Mouse (Mus musculus): ENCODE measurements around the gene Sytl1. TPM values are rescaled to one million over a fixed set of nuclear protein-coding genes. Genes with fewer than 3 reads are reported as not detected.

Gene Sytl1
- polyA plus RNA-seq, 1 experiment from 2014 or later: 0.80 TPM

- peak within 1 kb of the TSS; percentile 76 for H3K4me2 ChIP-seq
- no peaks in the 10 kb centered on the region for H3K9me3 ChIP-seq
- WGBS: under 1% methylated on average over 73 of the region's 73 CpGs
- ATAC-seq (ENCODE audit: low FRiP score): peak; percentile 93
- H3K27me3 ChIP-seq: no peaks in the 10 kb centered on the region
- H3K4me1 ChIP-seq: peaks cover 26% of the 10 kb centered on the region
- H3K36me3 ChIP-seq (replicated peaks): peaks cover 10% of the 10 kb centered on the region; the same call in 1 of the 2 replicates
- peak within 1 kb of the TSS; percentile 84 for H3K4me3 ChIP-seq (replicated peaks)
- H3K9ac ChIP-seq: peak within 1 kb of the TSS; percentile 86
- peak within 1 kb of the TSS; percentile 90 for H3K27ac ChIP-seq
Observed at GRCm38 (mm10) chr4:133277104-133278026, 14.5 kb upstream of the Sytl1 start, which contains the start of gene Tmem222. TSS of gene Tmem222 (minus strand) at chr4:133277792.

- Histone ChIP-seq H3K4me3 (replicated peaks) (no peak overlapping the region), H3K4me1 (peaks cover 6% of the 10 kb centered on the region), H3K4me2 (no peak overlapping the region), H3K9me3 (no peaks in the 10 kb centered on the region), H3K27me3 (no peaks in the 10 kb centered on the region), H3K27ac (no peak overlapping the region), H3K36me3 (replicated peaks) (peaks cover 53% of the 10 kb centered on the region), H3K9ac (no peak overlapping the region)
- WGBS: 89% methylated on average over 9 of the region's 9 CpGs
- ATAC-seq (ENCODE audit: low FRiP score): no peak
Observed at GRCm38 (mm10) chr4:133270929-133271328, 8.0 kb upstream of the Sytl1 start.

GRCm38 (mm10) chr4:133269596-133269995, 6.7 kb upstream of the Sytl1 start:
- Histone ChIP-seq H3K4me3 (replicated peaks) (no peak overlapping the region), H3K9me3 (no peaks in the 10 kb centered on the region), H3K4me1 (no peaks in the 10 kb centered on the region), H3K4me2 (no peak overlapping the region), H3K36me3 (replicated peaks) (peaks cover 56% of the 10 kb centered on the region), H3K27me3 (no peaks in the 10 kb centered on the region), H3K27ac (no peak overlapping the region), H3K9ac (no peak overlapping the region)
- no peak for ATAC-seq (ENCODE audit: low FRiP score)
- 89% methylated on average over 3 of the region's 3 CpGs for WGBS

- WGBS: 99% methylated on average over 3 of the region's 3 CpGs
- Histone ChIP-seq H3K4me2 (no peak overlapping the region), H3K27ac (no peak overlapping the region), H3K9ac (no peak overlapping the region), H3K36me3 (replicated peaks) (peaks cover 62% of the 10 kb centered on the region), H3K9me3 (no peaks in the 10 kb centered on the region), H3K27me3 (no peaks in the 10 kb centered on the region), H3K4me3 (replicated peaks) (no peak overlapping the region), H3K4me1 (no peaks in the 10 kb centered on the region)
- ATAC-seq (ENCODE audit: low FRiP score): no peak
Observed at GRCm38 (mm10) chr4:133268931-133269330, 6.0 kb upstream of the Sytl1 start.

- H3K27me3 ChIP-seq: no peaks in the 10 kb centered on the region
- H3K4me2 ChIP-seq: no peak overlapping the region
- H3K9ac ChIP-seq: no peak overlapping the region
- H3K27ac ChIP-seq: no peak overlapping the region
- no peak overlapping the region for H3K4me3 ChIP-seq (replicated peaks)
- H3K36me3 ChIP-seq (replicated peaks): peaks cover 71% of the 10 kb centered on the region
- WGBS: 89% methylated on average over 12 of the region's 12 CpGs
- no peak for ATAC-seq (ENCODE audit: low FRiP score)
- H3K4me1 ChIP-seq: no peaks in the 10 kb centered on the region
- H3K9me3 ChIP-seq: no peaks in the 10 kb centered on the region
Observed at GRCm38 (mm10) chr4:133266248-133266880, 3.5 kb upstream of the Sytl1 start.

GRCm38 (mm10) chr4:133265759-133266158, 2.8 kb upstream of the Sytl1 start:
- no peak overlapping the region for H3K9ac ChIP-seq
- H3K27me3 ChIP-seq: no peaks in the 10 kb centered on the region
- H3K4me2 ChIP-seq: no peak overlapping the region
- 96% methylated on average over 4 of the region's 4 CpGs for WGBS
- H3K4me1 ChIP-seq: no peaks in the 10 kb centered on the region
- H3K36me3 ChIP-seq (replicated peaks): peaks cover 71% of the 10 kb centered on the region
- no peaks in the 10 kb centered on the region for H3K9me3 ChIP-seq
- no peak for ATAC-seq (ENCODE audit: low FRiP score)
- no peak overlapping the region for H3K27ac ChIP-seq
- no peak overlapping the region for H3K4me3 ChIP-seq (replicated peaks)

GRCm38 (mm10) chr4:133265297-133265696, 2.4 kb upstream of the Sytl1 start:
- no peaks in the 10 kb centered on the region for H3K4me1 ChIP-seq
- no peak for ATAC-seq (ENCODE audit: low FRiP score)
- H3K9me3 ChIP-seq: no peaks in the 10 kb centered on the region
- H3K27ac ChIP-seq: no peak overlapping the region
- H3K4me2 ChIP-seq: no peak overlapping the region
- peaks cover 67% of the 10 kb centered on the region for H3K36me3 ChIP-seq (replicated peaks)
- 97% methylated on average over 3 of the region's 3 CpGs for WGBS
- no peaks in the 10 kb centered on the region for H3K27me3 ChIP-seq
- H3K4me3 ChIP-seq (replicated peaks): no peak overlapping the region
- no peak overlapping the region for H3K9ac ChIP-seq

GRCm38 (mm10) chr4:133264559-133264958, 1.6 kb upstream of the Sytl1 start:
- WGBS: 100% methylated on average over 2 of the region's 2 CpGs
- H3K9ac ChIP-seq: no peak overlapping the region
- H3K4me2 ChIP-seq: no peak overlapping the region
- peaks cover 64% of the 10 kb centered on the region for H3K36me3 ChIP-seq (replicated peaks)
- no peaks in the 10 kb centered on the region for H3K9me3 ChIP-seq
- no peak for ATAC-seq (ENCODE audit: low FRiP score)
- H3K4me3 ChIP-seq (replicated peaks): no peak overlapping the region
- H3K27me3 ChIP-seq: no peaks in the 10 kb centered on the region
- no peak overlapping the region for H3K27ac ChIP-seq
- no peaks in the 10 kb centered on the region for H3K4me1 ChIP-seq

GRCm38 (mm10) chr4:133263756-133264155, 843 bp upstream of the Sytl1 start:
- H3K36me3 ChIP-seq (replicated peaks): peaks cover 56% of the 10 kb centered on the region
- H3K9me3 ChIP-seq: no peaks in the 10 kb centered on the region
- no peaks in the 10 kb centered on the region for H3K27me3 ChIP-seq
- 96% methylated on average over 5 of the region's 5 CpGs for WGBS
- H3K27ac ChIP-seq: no peak overlapping the region
- ATAC-seq (ENCODE audit: low FRiP score): no peak
- H3K4me3 ChIP-seq (replicated peaks): no peak overlapping the region
- no peak overlapping the region for H3K9ac ChIP-seq
- no peaks in the 10 kb centered on the region for H3K4me1 ChIP-seq
- H3K4me2 ChIP-seq: no peak overlapping the region

- peaks cover 8% of the 10 kb centered on the region for H3K27me3 ChIP-seq
- H3K27ac ChIP-seq: no peak overlapping the region
- no peak for ATAC-seq (ENCODE audit: low FRiP score)
- H3K9me3 ChIP-seq: no peaks in the 10 kb centered on the region
- H3K4me2 ChIP-seq: no peak overlapping the region
- H3K9ac ChIP-seq: no peak overlapping the region
- H3K4me1 ChIP-seq: no peaks in the 10 kb centered on the region
- H3K36me3 ChIP-seq (replicated peaks): peaks cover 42% of the 10 kb centered on the region
- H3K4me3 ChIP-seq (replicated peaks): no peak overlapping the region
- 75% methylated on average over 7 of the region's 7 CpGs for WGBS
Observed at GRCm38 (mm10) chr4:133262375-133262765, 543 bp downstream of the Sytl1 start.

- Histone ChIP-seq H3K36me3 (replicated peaks) (peaks cover 37% of the 10 kb centered on the region), H3K4me1 (peaks cover 2% of the 10 kb centered on the region; the same call in 1 of the 2 replicates), H3K4me3 (replicated peaks) (no peak overlapping the region), H3K27me3 (peaks cover 13% of the 10 kb centered on the region), H3K9ac (no peak overlapping the region), H3K9me3 (no peaks in the 10 kb centered on the region), H3K27ac (no peak overlapping the region), H3K4me2 (no peak overlapping the region)
- ATAC-seq (ENCODE audit: low FRiP score): no peak
- 50% methylated on average over 10 of the region's 10 CpGs for WGBS
Observed at GRCm38 (mm10) chr4:133261641-133262374, 1.1 kb downstream of the Sytl1 start.

GRCm38 (mm10) chr4:133257798-133258408, 5.0 kb downstream of the Sytl1 start:
- no peak for ATAC-seq (ENCODE audit: low FRiP score)
- H3K4me1 ChIP-seq: peaks cover 4% of the 10 kb centered on the region; the same call in 1 of the 2 replicates
- WGBS: 85% methylated on average over 12 of the region's 12 CpGs
- peaks cover 48% of the 10 kb centered on the region for H3K27me3 ChIP-seq
- no peak overlapping the region for H3K27ac ChIP-seq
- H3K4me2 ChIP-seq: no peak overlapping the region
- H3K4me3 ChIP-seq (replicated peaks): no peak overlapping the region
- H3K9me3 ChIP-seq: no peaks in the 10 kb centered on the region
- no peak overlapping the region for H3K9ac ChIP-seq
- no peaks in the 10 kb centered on the region for H3K36me3 ChIP-seq (replicated peaks)

All from forebrain, embryonic 12.5 days (tissue).